Mouse (Mus musculus): ENCODE data around the gene Ddx27.

DNA sequence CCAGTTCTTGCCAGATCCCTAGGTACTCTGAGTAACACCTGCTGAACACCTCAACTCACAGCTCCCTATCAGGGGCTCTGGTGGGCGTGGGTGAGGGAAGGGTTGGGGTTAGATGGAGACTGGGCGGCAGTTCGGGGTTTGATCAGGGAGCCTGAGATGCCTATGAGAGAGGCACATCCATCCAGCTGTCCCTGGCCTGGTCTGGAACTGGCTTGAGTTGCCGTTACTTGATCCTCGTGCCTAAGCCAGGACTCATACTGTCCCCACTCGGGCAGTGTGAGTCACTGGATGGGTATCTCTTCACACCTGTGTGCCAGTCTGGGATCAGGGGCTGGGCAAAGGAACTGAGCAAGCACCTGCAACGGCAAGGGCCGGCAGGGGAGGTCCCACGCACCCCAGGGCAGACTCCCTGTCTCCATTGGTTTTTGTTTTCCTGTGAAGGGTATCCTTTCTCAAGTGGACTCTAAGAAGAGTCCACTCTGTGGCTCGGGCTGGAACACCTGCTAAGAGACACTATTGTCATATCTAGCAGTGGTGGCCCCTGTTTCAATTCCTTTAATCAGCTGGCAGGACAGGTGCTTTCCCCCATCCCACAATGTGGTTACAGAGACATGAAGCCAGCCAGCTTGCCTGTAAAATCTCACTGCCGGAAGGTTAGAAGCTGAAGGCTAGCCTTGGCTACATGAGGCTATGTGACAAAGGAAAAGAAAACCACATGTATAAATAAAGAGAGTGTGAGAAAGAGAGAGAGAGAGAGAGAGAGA lies 62.4 kb downstream of the Ddx27 start:
- TF ChIP-seq EP300 (IDR thresholded peaks at IDR 0.05; ENCODE audit: insufficient read depth, low read depth, low read length) (no peak), CTCF (IDR thresholded peaks at IDR 0.05; ENCODE audit: low read depth, low read length) (no peak)
